Mouse (Mus musculus) heart, adult 2 months (tissue): ENCODE results near the gene Rims3.

Experiments
- CTCF ChIP-seq: fragments of 200-600 bp; IDR thresholded peaks from 2 replicates; pipeline ENCODE4 v1.8.1; 2022; ENCODE audit warnings: antibody characterized with exemption, mild to moderate bottlenecking, moderate library complexity
- EP300 ChIP-seq: fragments of 200-500 bp; IDR thresholded peaks from 2 replicates; pipeline ENCODE4 v1.6.1; 2011; ENCODE audit warnings: low read depth, low read length, control low read depth; ENCODE audit not compliant: insufficient read depth
- POLR2A ChIP-seq: fragments of 200-500 bp; IDR thresholded peaks from 2 replicates; pipeline ENCODE4 v1.6.1; 2011; ENCODE audit warnings: mild to moderate bottlenecking, low read depth, low read length, control low read depth; ENCODE audit not compliant: insufficient read depth

DNA sequence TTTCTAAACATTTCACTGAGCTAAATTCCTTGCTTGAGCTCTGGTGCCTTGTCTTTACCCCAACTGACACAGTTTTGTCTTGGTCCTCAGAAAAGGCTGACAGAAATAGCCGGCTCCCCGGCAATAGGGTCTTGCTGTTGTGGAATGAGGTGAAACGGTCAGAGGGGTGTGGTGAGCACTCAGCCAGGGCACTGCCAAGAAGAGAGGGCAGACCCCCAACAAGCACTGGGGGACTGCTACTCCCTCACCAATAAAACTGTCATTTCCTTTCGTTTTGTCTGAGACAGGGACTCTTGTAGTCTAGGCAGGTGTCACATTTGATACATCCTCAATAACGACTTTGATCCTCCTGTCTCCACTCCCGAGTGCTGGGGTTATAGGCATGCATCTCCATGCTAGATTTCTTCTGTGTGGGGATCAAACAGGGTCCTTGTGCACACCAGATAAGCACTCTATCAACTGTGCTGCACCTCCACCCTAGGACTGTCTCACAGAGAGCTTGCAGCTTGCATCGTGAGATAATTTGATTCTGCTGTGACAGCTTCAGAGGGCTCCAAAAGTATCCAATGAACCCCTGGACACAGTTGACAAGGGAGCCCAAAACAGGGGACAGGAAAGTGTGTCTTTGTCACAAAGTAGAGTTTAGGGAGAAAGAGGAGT lies 10.1 kb upstream of the Rims3 start:
- no peak for TF ChIP-seq POLR2A
- TF ChIP-seq CTCF = no peak
- TF ChIP-seq EP300 = no peak
